Comparison of ENCODE assay signal across 8 mouse cellular contexts in genomic region chr19:34825946-34826655, GRCm38 (mm10). TPM values are rescaled to one million over a fixed set of nuclear protein-coding genes. Genes with fewer than 3 reads are reported as not detected.
DNase-seq lines count a peak whose midpoint lies in the region; ATAC-seq and TF ChIP-seq lines count a peak whose summit lies in the region.

No protein-coding gene starts in this region.

- peak; percentile 38 for DNase-seq in liver
- DNase-seq in liver, embryonic 11.5 days (ENCODE audit: low spot score): no peak
- DNase-seq in G1E (ENCODE audit: low spot score): peak; percentile 28
- DNase-seq in forebrain, embryonic 14.5 days (ENCODE audit: low spot score): peak; percentile 62
- DNase-seq in kidney, postnatal 36 days: peak; percentile 60 to 74

- no peak; the same call in 1 of the 2 replicates for ATAC-seq in liver, embryonic 11.5 days (replicated peaks; ENCODE audit: low FRiP score)
- no peak for ATAC-seq in G1E (ENCODE audit: extremely low read depth, insufficient number of reproducible peaks, low FRiP score, poor library complexity, severe bottlenecking)
- peak; percentile 56 for ATAC-seq in cerebellum, adult (ENCODE audit: insufficient number of reproducible peaks, low FRiP score, low TSS enrichment)
- ATAC-seq in forebrain, embryonic 14.5 days: peak; percentile 40; the same call in 1 of the 2 replicates
- ATAC-seq in megakaryocyte progenitor cell, adult 5-6 weeks (replicated peaks; ENCODE audit: poor library complexity): peak; percentile 85
- no peak for ATAC-seq in monocyte, adult 5-6 weeks (replicated peaks; ENCODE audit: insufficient number of reproducible peaks, low FRiP score, low TSS enrichment, poor library complexity, severe bottlenecking)

- TF ChIP-seq CTCF in G1E (IDR thresholded peaks at IDR 0.05; ENCODE audit: low read depth, low read length): peak; percentile 34; the same call in 1 of the 2 replicates

- H3K4me3 ChIP-seq in liver, embryonic 11.5 days (ENCODE audit: low read depth, low read length): no peak overlapping the region
- H3K4me3 ChIP-seq in G1E (ENCODE audit: low read depth, low read length): no peak overlapping the region
- no peak overlapping the region for H3K4me3 ChIP-seq in forebrain, embryonic 14.5 days (ENCODE audit: low read depth, low read length)

- WGBS in liver, embryonic 11.5 days: 66% methylated on average over 13 of the region's 13 CpGs
- WGBS in forebrain, embryonic 14.5 days: 72% methylated on average over 13 of the region's 13 CpGs

- H3K27me3 ChIP-seq in liver, embryonic 11.5 days (replicated peaks; ENCODE audit: control insufficient read depth, insufficient read depth, low read length): no peaks in the 10 kb centered on the region
- no peaks in the 10 kb centered on the region; the same call in 1 of the 2 replicates for H3K27me3 ChIP-seq in G1E (ENCODE audit: insufficient read depth, low read length)
- no peaks in the 10 kb centered on the region for H3K27me3 ChIP-seq in forebrain, embryonic 14.5 days (replicated peaks; ENCODE audit: control insufficient read depth, insufficient read depth, low read length)

- no peak overlapping the region for H3K27ac ChIP-seq in liver, embryonic 11.5 days (ENCODE audit: low read depth, low read length)
- H3K27ac ChIP-seq in forebrain, embryonic 14.5 days (ENCODE audit: low read depth, low read length): no peak overlapping the region

- no peak overlapping the region for H3K4me2 ChIP-seq in liver, embryonic 11.5 days
- no peak overlapping the region for H3K4me2 ChIP-seq in forebrain, embryonic 14.5 days (ENCODE audit: low read length)

- H3K36me3 ChIP-seq in liver, embryonic 11.5 days (ENCODE audit: control insufficient read depth, insufficient read depth, low read length): no peaks in the 10 kb centered on the region
- H3K36me3 ChIP-seq in G1E (replicated peaks): peaks cover 67% of the 10 kb centered on the region
- H3K36me3 ChIP-seq in forebrain, embryonic 14.5 days (ENCODE audit: control insufficient read depth, insufficient read depth, low read length): peaks cover 14% of the 10 kb centered on the region; the same call in 1 of the 2 replicates

- H3K9ac ChIP-seq in liver, embryonic 11.5 days (ENCODE audit: low read depth, low read length): no peak overlapping the region
- no peak overlapping the region for H3K9ac ChIP-seq in forebrain, embryonic 14.5 days (ENCODE audit: low read length)

- no peaks in the 10 kb centered on the region for H3K4me1 ChIP-seq in liver, embryonic 11.5 days (replicated peaks; ENCODE audit: control insufficient read depth, insufficient read depth, low read length)
- H3K4me1 ChIP-seq in G1E (ENCODE audit: insufficient read depth, low read depth, low read length): peaks cover 8% of the 10 kb centered on the region; the same call in 1 of the 2 replicates
- H3K4me1 ChIP-seq in forebrain, embryonic 14.5 days (ENCODE audit: control insufficient read depth, insufficient read depth, low read length): no peaks in the 10 kb centered on the region

- H3K9me3 ChIP-seq in liver, embryonic 11.5 days (ENCODE audit: control insufficient read depth, low read length): no peaks in the 10 kb centered on the region
- H3K9me3 ChIP-seq in G1E (replicated peaks): no peaks in the 10 kb centered on the region
- no peaks in the 10 kb centered on the region for H3K9me3 ChIP-seq in forebrain, embryonic 14.5 days (replicated peaks; ENCODE audit: control insufficient read depth, low read length)

RNA-seq across cellular contexts. Expression of gene Pank1, which starts 53.2 kb away (rescaled TPM):
- 7.8 and 8.7 TPM in 2 replicates for polyA plus RNA-seq in liver, embryonic 11.5 days (2014; fragmentation: Nextera tagmentation; extraction: Ambion mirVana)
- 22.1 and 22.8 TPM in 2 replicates for total RNA-seq in G1E (2014; fragmentation: Nextera tagmentation)
- total RNA-seq in G1E (2017): 15.3 and 19.9 TPM in 2 replicates
- 1.8 and 1.9 TPM in 2 replicates for polyA plus RNA-seq in G1E (2012)
- 6.1 and 7.0 TPM in 2 replicates for polyA plus RNA-seq in forebrain, embryonic 14.5 days (2014; fragmentation: Nextera tagmentation; extraction: Ambion mirVana)
- 16.2 and 17.0 TPM in 2 replicates for total RNA-seq in megakaryocyte progenitor cell, adult 5-6 weeks (2015)
- total RNA-seq in megakaryocyte progenitor cell, adult 5-6 weeks (2017): 5.1 and 8.4 TPM in 2 replicates
- total RNA-seq in monocyte, adult 5-6 weeks (2017): 2.6 to 4.1 TPM (median 2.7 TPM) in 3 replicates

Comparison
In these comparisons a context has a peak if more than half of its experiments do, and no peak if none do; other contexts are left out.
1. ATAC-seq: peak in cerebellum, adult (single experiment), forebrain, embryonic 14.5 days (single experiment) and megakaryocyte progenitor cell, adult 5-6 weeks (single experiment); none in liver, embryonic 11.5 days (single experiment), G1E (single experiment) and monocyte, adult 5-6 weeks (single experiment).